Mouse (Mus musculus): ENCODE results near the gene Xpot. TPM values are rescaled to one million over a fixed set of nuclear protein-coding genes. Genes with fewer than 3 reads are reported as not detected.

The Xpot gene
- polyA plus RNA-seq, 1 experiment, result 68.8 TPM

DNA sequence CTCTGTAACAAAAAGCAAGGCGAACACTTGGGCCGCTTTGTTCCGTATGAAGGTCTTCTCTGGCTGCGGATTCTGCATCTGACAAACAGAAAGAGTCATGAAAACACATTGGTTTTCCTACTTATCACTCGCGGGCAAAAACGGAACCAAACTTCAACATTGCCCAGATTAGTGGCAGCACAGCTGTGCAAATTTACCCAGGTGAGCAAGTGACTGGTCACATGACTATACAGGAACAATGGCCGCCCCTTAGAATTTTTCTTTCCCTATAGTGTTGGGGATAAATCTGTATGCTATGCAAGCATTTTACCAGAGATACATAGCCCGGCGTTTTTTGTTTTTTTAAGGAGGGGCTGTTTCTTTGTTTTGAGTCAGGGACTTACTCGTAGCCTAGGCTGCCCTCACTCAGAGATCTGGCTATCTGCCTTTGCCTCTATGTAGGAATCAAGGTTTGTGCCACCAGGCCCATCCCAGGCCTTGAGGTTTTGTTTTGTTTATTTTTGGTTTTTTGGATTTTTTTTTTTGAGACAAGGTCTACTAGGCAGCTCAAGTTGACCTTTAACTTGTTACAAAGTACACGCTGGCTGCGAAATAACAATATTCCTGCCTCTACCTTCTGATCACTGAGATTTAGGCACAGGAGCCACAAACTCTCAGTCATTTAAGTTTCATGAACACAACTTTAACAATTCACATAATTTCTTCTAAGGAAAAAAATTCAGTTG is 10.8 kb downstream of the Xpot start:
- no peaks in the 10 kb centered on the region for H3K27me3 ChIP-seq (ENCODE audit: control insufficient read depth, insufficient read depth, low read length)
- H3K4me1 ChIP-seq (ENCODE audit: control insufficient read depth, insufficient read depth, low read length), result no peaks in the 10 kb centered on the region
- 96% methylated on average over 13 of the region's 13 CpGs for WGBS
- H3K4me3 ChIP-seq (replicated peaks; ENCODE audit: insufficient read depth, low read depth, low read length), result no peak overlapping the region
- H3K27ac ChIP-seq (ENCODE audit: insufficient read depth, low read length), result no peak overlapping the region
- TF ChIP-seq CTCF (IDR thresholded peaks at IDR 0.05; ENCODE audit: borderline replicate concordance, insufficient read depth, low read depth, low read length) (no peak), POLR2A (IDR thresholded peaks at IDR 0.05; ENCODE audit: borderline replicate concordance, insufficient read depth, low read length) (no peak)
- no peak for DNase-seq

DNA sequence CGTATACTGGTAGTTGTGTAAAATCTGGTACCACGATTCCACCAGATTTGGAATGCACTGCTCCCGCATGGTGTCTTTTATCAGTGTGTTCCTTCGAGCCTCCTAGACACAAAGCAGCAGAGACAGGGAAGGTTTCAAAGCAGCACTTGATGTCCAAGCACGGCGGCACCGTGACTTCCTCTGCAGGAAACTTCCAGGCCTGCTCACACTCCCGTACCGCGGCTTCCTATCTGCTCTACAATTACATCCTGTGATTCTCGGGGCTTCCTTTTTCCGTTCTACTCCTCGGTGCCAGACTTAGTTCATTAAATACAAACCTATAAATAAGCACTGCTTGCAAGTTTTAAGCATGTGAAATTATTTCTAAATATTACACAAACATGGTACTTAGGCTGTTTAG is 12.6 kb downstream of the Xpot start:
- no peak overlapping the region for H3K4me3 ChIP-seq (replicated peaks; ENCODE audit: insufficient read depth, low read depth, low read length)
- DNase-seq, result no peak
- TF ChIP-seq CTCF (IDR thresholded peaks at IDR 0.05; ENCODE audit: borderline replicate concordance, insufficient read depth, low read depth, low read length) (no peak), POLR2A (IDR thresholded peaks at IDR 0.05; ENCODE audit: borderline replicate concordance, insufficient read depth, low read length) (no peak)
- H3K27ac ChIP-seq (ENCODE audit: insufficient read depth, low read length), result no peak overlapping the region
- 90% methylated on average over 13 of the region's 13 CpGs for WGBS
- H3K4me1 ChIP-seq (ENCODE audit: control insufficient read depth, insufficient read depth, low read length), result no peaks in the 10 kb centered on the region
- no peaks in the 10 kb centered on the region for H3K27me3 ChIP-seq (ENCODE audit: control insufficient read depth, insufficient read depth, low read length)

DNA sequence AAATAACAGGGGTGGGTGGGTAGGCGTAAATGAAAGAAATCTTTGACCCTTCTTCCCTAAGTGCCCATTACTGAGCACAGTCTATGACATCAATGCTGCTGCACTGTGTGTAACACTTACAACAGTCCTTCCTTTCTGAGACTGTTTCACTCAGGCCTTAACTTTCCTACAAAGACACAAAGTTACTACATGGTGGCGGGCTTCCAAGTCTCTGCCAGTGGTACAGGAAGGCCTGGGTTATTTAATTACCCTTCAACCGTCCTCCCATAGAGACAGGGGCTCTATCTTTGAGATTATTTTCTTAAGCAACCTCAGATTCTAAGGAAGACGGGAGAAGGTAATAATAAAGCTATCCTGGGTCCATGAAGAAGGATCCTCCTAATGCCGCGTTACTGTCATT is 13.7 kb downstream of the Xpot start:
- TF ChIP-seq POLR2A (IDR thresholded peaks at IDR 0.05; ENCODE audit: borderline replicate concordance, insufficient read depth, low read length) (no peak), CTCF (IDR thresholded peaks at IDR 0.05; ENCODE audit: borderline replicate concordance, insufficient read depth, low read depth, low read length) (no peak)
- H3K27me3 ChIP-seq (ENCODE audit: control insufficient read depth, insufficient read depth, low read length), result no peaks in the 10 kb centered on the region
- DNase-seq, result no peak
- WGBS, result 88% methylated on average over 6 of the region's 6 CpGs
- H3K4me1 ChIP-seq (ENCODE audit: control insufficient read depth, insufficient read depth, low read length), result no peaks in the 10 kb centered on the region
- H3K4me3 ChIP-seq (replicated peaks; ENCODE audit: insufficient read depth, low read depth, low read length), result no peak overlapping the region
- H3K27ac ChIP-seq (ENCODE audit: insufficient read depth, low read length), result no peak overlapping the region

DNA sequence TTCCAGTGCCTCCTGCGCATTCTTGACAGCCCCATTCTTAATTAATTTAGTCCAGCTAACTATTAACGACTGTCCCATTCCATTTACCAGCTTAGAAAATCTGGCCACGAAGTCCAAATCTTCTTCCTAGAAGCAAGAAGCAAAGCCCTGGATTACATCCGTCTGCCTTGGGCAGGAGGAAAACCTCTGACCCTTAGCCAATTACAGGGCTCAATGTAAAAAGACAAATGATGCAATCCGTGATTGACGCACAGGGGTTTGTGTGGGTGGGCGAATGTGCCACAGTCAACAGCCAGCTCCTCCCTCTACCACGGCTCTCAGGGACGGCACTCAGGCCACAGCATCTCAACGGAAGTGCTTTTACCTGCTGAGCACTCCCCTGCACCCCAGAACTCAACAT is 14.5 kb downstream of the Xpot start:
- Histone ChIP-seq H3K4me3 (replicated peaks; ENCODE audit: insufficient read depth, low read depth, low read length) (no peak overlapping the region), H3K27ac (ENCODE audit: insufficient read depth, low read length) (no peak overlapping the region), H3K27me3 (ENCODE audit: control insufficient read depth, insufficient read depth, low read length) (no peaks in the 10 kb centered on the region), H3K4me1 (ENCODE audit: control insufficient read depth, insufficient read depth, low read length) (no peaks in the 10 kb centered on the region)
- 79% methylated on average over 10 of the region's 10 CpGs for WGBS
- TF ChIP-seq CTCF (IDR thresholded peaks at IDR 0.05; ENCODE audit: borderline replicate concordance, insufficient read depth, low read depth, low read length) (no peak), POLR2A (IDR thresholded peaks at IDR 0.05; ENCODE audit: borderline replicate concordance, insufficient read depth, low read length) (no peak)
- DNase-seq, result no peak

DNA sequence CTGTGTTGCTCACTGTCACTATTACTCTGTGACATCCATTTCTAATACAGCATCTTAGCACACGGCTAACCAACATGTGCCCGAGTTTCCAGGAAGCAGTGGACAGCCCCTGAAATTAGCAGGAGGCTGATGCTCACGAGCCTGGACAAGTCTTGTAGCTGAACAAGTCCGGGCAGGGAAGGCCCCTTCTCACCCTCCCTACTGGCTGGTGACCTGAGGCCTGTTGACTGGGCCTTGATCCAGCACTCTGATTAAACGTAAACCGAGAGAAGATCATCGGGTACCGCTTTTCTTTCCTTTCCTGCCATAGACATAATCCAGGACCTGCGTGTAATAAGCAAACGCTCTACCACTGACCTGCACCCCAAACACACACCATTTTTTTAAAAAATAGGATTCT is 18.0 kb downstream of the Xpot start:
- no peak overlapping the region for H3K4me3 ChIP-seq (replicated peaks; ENCODE audit: insufficient read depth, low read depth, low read length)
- no peak for DNase-seq
- 84% methylated on average over 10 of the region's 10 CpGs for WGBS
- no peak overlapping the region for H3K27ac ChIP-seq (ENCODE audit: insufficient read depth, low read length)
- H3K4me1 ChIP-seq (ENCODE audit: control insufficient read depth, insufficient read depth, low read length), result no peaks in the 10 kb centered on the region
- H3K27me3 ChIP-seq (ENCODE audit: control insufficient read depth, insufficient read depth, low read length), result no peaks in the 10 kb centered on the region
- TF ChIP-seq CTCF (IDR thresholded peaks at IDR 0.05; ENCODE audit: borderline replicate concordance, insufficient read depth, low read depth, low read length), result no peak
- TF ChIP-seq POLR2A (IDR thresholded peaks at IDR 0.05; ENCODE audit: borderline replicate concordance, insufficient read depth, low read length), result no peak

DNA sequence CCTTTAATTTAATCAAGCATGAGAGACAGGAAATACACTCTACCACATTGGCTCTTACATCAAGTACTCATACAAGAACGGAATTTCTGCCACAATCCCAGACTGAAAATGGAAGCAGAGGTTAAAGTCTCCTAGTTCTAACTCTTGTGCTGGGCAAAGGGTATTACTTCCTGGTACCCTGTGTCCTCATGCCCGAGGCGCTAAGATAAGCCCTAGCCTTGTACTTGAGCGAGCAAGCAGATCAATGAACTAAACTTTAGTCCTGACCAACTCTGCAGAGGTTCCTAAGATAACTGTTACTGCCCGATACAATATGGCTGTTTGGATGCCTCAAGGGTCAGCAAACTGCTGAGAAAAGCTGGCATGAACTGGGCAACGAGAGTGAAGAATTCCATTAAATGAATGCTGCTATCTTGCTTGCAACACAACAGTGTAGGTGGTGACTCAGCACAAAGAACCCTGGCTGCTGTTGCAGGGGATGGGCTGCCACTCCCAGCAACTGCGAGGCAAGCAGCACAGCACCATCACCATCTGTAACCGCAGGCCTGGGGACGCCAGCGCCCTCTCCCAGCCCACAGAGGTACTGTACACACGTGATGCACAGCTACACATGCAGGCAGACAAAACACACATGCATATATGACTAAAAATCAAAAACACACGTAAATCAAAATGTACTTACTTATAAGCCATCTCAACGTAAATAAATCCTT is 21.3 kb downstream of the Xpot start:
- 94% methylated on average over 13 of the region's 13 CpGs for WGBS
- Histone ChIP-seq H3K4me3 (replicated peaks; ENCODE audit: insufficient read depth, low read depth, low read length) (no peak overlapping the region), H3K27me3 (ENCODE audit: control insufficient read depth, insufficient read depth, low read length) (no peaks in the 10 kb centered on the region), H3K4me1 (ENCODE audit: control insufficient read depth, insufficient read depth, low read length) (no peaks in the 10 kb centered on the region), H3K27ac (ENCODE audit: insufficient read depth, low read length) (no peak overlapping the region)
- TF ChIP-seq POLR2A (IDR thresholded peaks at IDR 0.05; ENCODE audit: borderline replicate concordance, insufficient read depth, low read length), result no peak
- no peak for TF ChIP-seq CTCF (IDR thresholded peaks at IDR 0.05; ENCODE audit: borderline replicate concordance, insufficient read depth, low read depth, low read length)
- DNase-seq, result no peak

DNA sequence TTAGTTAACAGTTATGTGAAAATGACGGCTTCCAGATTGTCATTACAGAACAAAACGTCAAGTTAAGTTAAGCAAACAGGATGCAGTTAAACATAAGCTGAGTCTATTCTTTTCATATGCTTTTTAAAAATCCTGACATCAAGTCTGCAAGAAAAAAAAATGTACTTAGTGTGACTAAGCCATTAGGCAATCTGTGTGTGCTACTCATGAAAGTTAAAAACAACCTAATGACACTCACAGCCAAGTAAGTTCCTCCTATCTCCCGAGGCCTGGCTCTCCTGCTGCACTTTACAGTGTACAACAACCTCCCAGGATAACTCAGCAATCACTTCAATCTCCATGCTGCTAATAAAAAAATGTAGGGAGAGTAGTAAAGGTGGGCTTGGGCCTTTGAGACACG is 22.6 kb downstream of the Xpot start:
- no peak for DNase-seq
- 90% methylated on average over 4 of the region's 4 CpGs for WGBS
- no peaks in the 10 kb centered on the region for H3K27me3 ChIP-seq (ENCODE audit: control insufficient read depth, insufficient read depth, low read length)
- TF ChIP-seq CTCF (IDR thresholded peaks at IDR 0.05; ENCODE audit: borderline replicate concordance, insufficient read depth, low read depth, low read length) (no peak), POLR2A (IDR thresholded peaks at IDR 0.05; ENCODE audit: borderline replicate concordance, insufficient read depth, low read length) (no peak)
- no peak overlapping the region for H3K27ac ChIP-seq (ENCODE audit: insufficient read depth, low read length)
- H3K4me1 ChIP-seq (ENCODE audit: control insufficient read depth, insufficient read depth, low read length), result no peaks in the 10 kb centered on the region
- H3K4me3 ChIP-seq (replicated peaks; ENCODE audit: insufficient read depth, low read depth, low read length), result no peak overlapping the region

DNA sequence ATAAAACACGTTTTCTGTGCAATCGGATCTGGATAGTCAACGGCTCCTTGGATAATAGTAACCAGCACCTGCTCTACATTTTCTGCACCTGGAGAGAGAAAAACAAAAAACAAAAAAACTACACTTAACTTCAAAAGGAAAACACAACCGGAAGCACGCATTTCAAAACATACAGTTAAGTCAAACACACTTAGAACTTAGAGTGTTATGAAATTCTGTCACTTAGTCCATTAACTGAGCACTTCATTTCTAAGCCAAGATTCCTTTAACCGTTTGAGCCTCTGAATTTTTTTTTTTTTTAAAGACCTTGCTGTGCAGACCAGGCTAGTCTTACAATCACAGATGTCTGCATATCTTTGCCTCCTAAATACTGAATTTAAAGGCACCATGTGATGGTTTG is 24.9 kb downstream of the Xpot start:
- Histone ChIP-seq H3K4me1 (ENCODE audit: control insufficient read depth, insufficient read depth, low read length) (no peaks in the 10 kb centered on the region), H3K4me3 (replicated peaks; ENCODE audit: insufficient read depth, low read depth, low read length) (no peak overlapping the region), H3K27me3 (ENCODE audit: control insufficient read depth, insufficient read depth, low read length) (no peaks in the 10 kb centered on the region), H3K27ac (ENCODE audit: insufficient read depth, low read length) (no peak overlapping the region)
- TF ChIP-seq CTCF (IDR thresholded peaks at IDR 0.05; ENCODE audit: borderline replicate concordance, insufficient read depth, low read depth, low read length) (no peak), POLR2A (IDR thresholded peaks at IDR 0.05; ENCODE audit: borderline replicate concordance, insufficient read depth, low read length) (no peak)
- WGBS, result 87% methylated on average over 6 of the region's 6 CpGs
- DNase-seq, result no peak
